Mouse (Mus musculus): Measurements from ENCODE around the gene Lpcat4. TPM values are rescaled to one million over a fixed set of nuclear protein-coding genes. Genes with fewer than 3 reads are reported as not detected.

Gene Lpcat4
- total and polyA plus RNA-seq, 2 experiments from 2014 or later: 3.6 to 10.0 TPM

DNA sequence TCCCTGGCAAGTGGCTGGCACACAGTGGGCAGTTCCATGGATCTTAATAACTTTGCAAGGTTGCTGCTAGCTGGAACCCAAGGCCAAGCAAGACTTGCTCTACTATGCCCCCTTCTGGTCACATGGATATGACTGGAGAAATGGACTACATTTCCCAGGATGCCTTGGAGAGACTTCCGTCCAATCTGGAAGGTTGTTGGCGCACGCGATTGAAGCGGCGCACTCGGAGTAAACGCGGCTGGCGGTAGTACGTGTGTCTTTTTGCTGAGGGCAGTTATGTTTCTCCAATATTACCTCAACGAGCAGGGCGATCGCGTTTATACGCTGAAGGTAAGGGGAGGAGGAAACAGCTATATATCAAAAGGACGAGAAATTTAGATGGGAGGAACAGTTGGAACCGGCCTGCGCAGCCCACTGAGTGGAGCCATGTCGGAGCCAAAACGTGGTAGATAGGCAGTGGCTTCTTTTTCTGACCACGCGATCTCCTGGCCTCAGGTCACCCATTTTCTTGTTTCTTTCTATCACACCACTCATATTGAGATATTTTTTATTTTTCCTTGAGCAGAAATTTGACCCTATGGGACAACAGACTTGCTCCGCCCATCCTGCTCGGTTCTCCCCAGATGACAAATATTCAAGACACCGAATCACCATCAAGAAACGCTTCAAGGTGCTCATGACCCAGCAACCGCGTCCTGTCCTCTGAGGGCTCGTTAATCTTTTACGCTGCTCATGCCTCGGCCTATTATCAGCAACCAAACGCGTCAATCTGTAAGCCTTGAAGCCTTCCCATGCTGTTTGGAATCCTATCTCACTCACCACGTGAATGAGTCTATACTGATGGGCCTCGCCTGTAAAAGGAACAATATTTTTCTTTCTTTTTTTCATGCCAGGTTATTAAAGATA, 22.7 kb downstream of the Lpcat4 start, which contains the start of gene Nop10:
Gene Nop10, plus strand, starts transcription at position 179 of the 906 bp plus-strand sequence.
- ATAC-seq (ENCODE audit: insufficient read depth, low read depth): peak; percentile 27; the same call in 1 of the 2 replicates

GRCm38 (mm10) chr2:112262779-112263295, 23.6 kb downstream of the Lpcat4 start:
- Histone ChIP-seq H3K27ac (ENCODE audit: low read depth) (no peak overlapping the region), H3K9me3 (replicated peaks; ENCODE audit: control insufficient read depth, low read length) (no peaks in the 10 kb centered on the region), H3K27me3 (ENCODE audit: control insufficient read depth, insufficient read depth, low read length) (no peaks in the 10 kb centered on the region), H3K36me3 (replicated peaks; ENCODE audit: control insufficient read depth, insufficient read depth, low read length) (no peaks in the 10 kb centered on the region), H3K4me3 (ENCODE audit: low read depth, low read length) (peak overlapping the region; percentile 66), H3K4me2 (ENCODE audit: low read depth, low read length) (peak overlapping the region; percentile 78), H3K9ac (replicated peaks; ENCODE audit: low read depth, low read length) (peak overlapping the region; percentile 48; the same call in 1 of the 2 replicates), H3K4me1 (ENCODE audit: control insufficient read depth, insufficient read depth) (peaks cover 5% of the 10 kb centered on the region; the same call in 1 of the 2 replicates)
- DNase-seq (ENCODE audit: low spot score) (peak; percentile 45), ATAC-seq (ENCODE audit: insufficient read depth, low read depth) (no peak)
- 27% methylated on average over 4 of the region's 4 CpGs for WGBS
- no peak for TF ChIP-seq EP300 (IDR thresholded peaks at IDR 0.05; ENCODE audit: low read depth)
- TF ChIP-seq CTCF (IDR thresholded peaks at IDR 0.05; ENCODE audit: low read depth): peak; percentile 40

More for the DNA sequence above, 22.7 kb downstream of the Lpcat4 start, which contains the start of gene Nop10:
- Histone ChIP-seq H3K27me3 (ENCODE audit: control insufficient read depth, insufficient read depth, low read length) (no peaks in the 10 kb centered on the region), H3K4me2 (ENCODE audit: low read depth, low read length) (peak within 1 kb of the TSS; percentile 78), H3K9me3 (replicated peaks; ENCODE audit: control insufficient read depth, low read length) (no peaks in the 10 kb centered on the region), H3K4me3 (ENCODE audit: low read depth, low read length) (peak within 1 kb of the TSS; percentile 66), H3K27ac (ENCODE audit: low read depth) (peak within 1 kb of the TSS; percentile 74), H3K36me3 (replicated peaks; ENCODE audit: control insufficient read depth, insufficient read depth, low read length) (no peaks in the 10 kb centered on the region), H3K9ac (replicated peaks; ENCODE audit: low read depth, low read length) (peak within 1 kb of the TSS; percentile 48; the same call in 1 of the 2 replicates), H3K4me1 (ENCODE audit: control insufficient read depth, insufficient read depth) (peaks cover 5% of the 10 kb centered on the region; the same call in 1 of the 2 replicates)
- peak; percentile 83 for DNase-seq (ENCODE audit: low spot score)
- no peak; the same call in 1 of the 2 replicates for TF ChIP-seq EP300 (IDR thresholded peaks at IDR 0.05; ENCODE audit: low read depth)
- peak; percentile 84 for TF ChIP-seq CTCF (IDR thresholded peaks at IDR 0.05; ENCODE audit: low read depth)
- WGBS: under 1% methylated on average over 36 of the region's 36 CpGs

GRCm38 (mm10) chr2:112264364-112264763, 25.1 kb downstream of the Lpcat4 start:
- Histone ChIP-seq H3K4me1 (ENCODE audit: control insufficient read depth, insufficient read depth) (peaks cover 12% of the 10 kb centered on the region), H3K27ac (ENCODE audit: low read depth) (no peak overlapping the region), H3K4me3 (ENCODE audit: low read depth, low read length) (no peak overlapping the region), H3K36me3 (replicated peaks; ENCODE audit: control insufficient read depth, insufficient read depth, low read length) (no peaks in the 10 kb centered on the region), H3K9me3 (replicated peaks; ENCODE audit: control insufficient read depth, low read length) (no peaks in the 10 kb centered on the region), H3K4me2 (ENCODE audit: low read depth, low read length) (no peak overlapping the region), H3K27me3 (ENCODE audit: control insufficient read depth, insufficient read depth, low read length) (no peaks in the 10 kb centered on the region), H3K9ac (replicated peaks; ENCODE audit: low read depth, low read length) (no peak overlapping the region)
- WGBS: 68% methylated on average over 4 of the region's 4 CpGs
- no peak for ATAC-seq (ENCODE audit: insufficient read depth, low read depth)
- TF ChIP-seq EP300 (IDR thresholded peaks at IDR 0.05; ENCODE audit: low read depth) (no peak), CTCF (IDR thresholded peaks at IDR 0.05; ENCODE audit: low read depth) (no peak)
- DNase-seq (ENCODE audit: low spot score): no peak

DNA sequence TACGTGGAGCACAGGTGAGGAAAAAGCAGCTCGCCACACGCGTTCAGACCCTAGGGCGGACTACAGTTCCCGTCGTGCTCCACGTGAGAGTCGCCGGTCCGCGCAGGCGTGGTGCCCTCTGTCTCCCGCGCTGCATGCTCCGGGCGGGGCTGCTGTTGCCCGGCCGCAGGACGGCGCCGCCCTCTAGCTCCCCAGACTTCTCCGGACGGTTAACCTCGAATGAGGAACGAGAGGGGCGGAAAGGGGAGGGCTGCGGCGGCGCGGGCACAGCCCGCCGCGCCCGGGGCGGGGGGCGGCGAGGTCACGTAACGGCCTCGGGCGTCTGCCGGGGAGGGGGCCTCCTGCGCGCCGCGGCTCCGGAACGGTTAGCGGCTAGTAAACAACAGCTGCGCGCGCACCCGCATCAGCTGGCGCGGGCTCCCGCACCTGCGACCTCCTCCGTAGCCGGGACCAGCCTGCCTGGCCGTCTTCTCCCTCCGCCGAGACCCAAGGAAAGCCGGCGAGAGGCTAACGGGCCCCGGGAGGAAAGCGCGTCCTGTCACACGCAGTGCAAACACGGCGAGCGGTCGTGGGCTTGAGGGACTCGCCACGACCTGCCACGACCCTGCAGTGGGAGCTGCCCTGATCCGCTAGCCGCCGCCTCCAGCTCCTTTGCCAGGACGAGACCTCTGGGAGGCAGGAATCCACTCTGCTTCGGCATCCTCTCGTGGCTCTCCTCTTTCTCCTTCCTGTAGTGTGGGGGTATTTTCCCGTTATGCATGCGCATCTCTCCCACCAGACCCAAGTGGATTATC, 26.4 kb downstream of the Lpcat4 start, which contains the start of gene Slc12a6:
Gene Slc12a6, plus strand, starts transcription at position 378 of the 794 bp plus-strand sequence.
- ATAC-seq (ENCODE audit: insufficient read depth, low read depth): peak; percentile 92
- Histone ChIP-seq H3K36me3 (replicated peaks; ENCODE audit: control insufficient read depth, insufficient read depth, low read length) (no peaks in the 10 kb centered on the region), H3K4me1 (ENCODE audit: control insufficient read depth, insufficient read depth) (peaks cover 17% of the 10 kb centered on the region), H3K9me3 (replicated peaks; ENCODE audit: control insufficient read depth, low read length) (no peaks in the 10 kb centered on the region), H3K9ac (replicated peaks; ENCODE audit: low read depth, low read length) (peak within 1 kb of the TSS; percentile 86), H3K4me2 (ENCODE audit: low read depth, low read length) (peak within 1 kb of the TSS; percentile 95), H3K4me3 (ENCODE audit: low read depth, low read length) (peak within 1 kb of the TSS; percentile 88), H3K27me3 (ENCODE audit: control insufficient read depth, insufficient read depth, low read length) (no peaks in the 10 kb centered on the region), H3K27ac (ENCODE audit: low read depth) (peak within 1 kb of the TSS; percentile 96)
- DNase-seq (ENCODE audit: low spot score): peak; percentile 95
- TF ChIP-seq EP300 (IDR thresholded peaks at IDR 0.05; ENCODE audit: low read depth): no peak
- peak; percentile 30; the same call in 1 of the 2 replicates for TF ChIP-seq CTCF (IDR thresholded peaks at IDR 0.05; ENCODE audit: low read depth)
- WGBS: under 1% methylated on average over 79 of the region's 85 CpGs

DNA sequence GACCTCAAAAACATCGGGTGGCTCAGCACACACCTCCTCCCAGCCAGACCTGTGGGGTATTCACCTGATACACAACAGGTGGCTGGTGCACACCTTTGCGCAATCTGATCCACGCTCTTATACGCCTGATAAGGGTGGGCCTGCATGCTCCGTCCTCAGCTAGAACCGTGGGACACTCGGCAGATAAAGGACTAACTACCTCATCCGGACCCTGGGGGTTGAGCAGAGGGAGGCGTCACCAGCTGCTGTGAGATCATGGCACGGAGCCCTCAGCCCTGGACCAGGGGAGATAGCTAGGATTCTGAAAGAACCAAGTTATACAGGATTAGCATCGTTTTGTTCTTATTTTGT, 26.9 kb downstream of the Lpcat4 start, which contains the start of gene Gm21985:
Gene Gm21985, plus strand, starts transcription at position 73 of the 351 bp plus-strand sequence.
- H3K36me3 ChIP-seq (replicated peaks; ENCODE audit: control insufficient read depth, insufficient read depth, low read length): no peaks in the 10 kb centered on the region
- peak within 1 kb of the TSS; percentile 86 for H3K9ac ChIP-seq (replicated peaks; ENCODE audit: low read depth, low read length)
- H3K4me3 ChIP-seq (ENCODE audit: low read depth, low read length): peak within 1 kb of the TSS; percentile 88
- H3K27ac ChIP-seq (ENCODE audit: low read depth): peak within 1 kb of the TSS; percentile 96
- ATAC-seq (ENCODE audit: insufficient read depth, low read depth) (peak; percentile 38), DNase-seq (ENCODE audit: low spot score) (peak; percentile 77)
- H3K4me2 ChIP-seq (ENCODE audit: low read depth, low read length): peak within 1 kb of the TSS; percentile 95
- H3K4me1 ChIP-seq (ENCODE audit: control insufficient read depth, insufficient read depth): peaks cover 18% of the 10 kb centered on the region
- H3K9me3 ChIP-seq (replicated peaks; ENCODE audit: control insufficient read depth, low read length): no peaks in the 10 kb centered on the region
- H3K27me3 ChIP-seq (ENCODE audit: control insufficient read depth, insufficient read depth, low read length): no peaks in the 10 kb centered on the region
- TF ChIP-seq CTCF (IDR thresholded peaks at IDR 0.05; ENCODE audit: low read depth) (no peak), EP300 (IDR thresholded peaks at IDR 0.05; ENCODE audit: low read depth) (no peak)
- under 1% methylated on average over 11 of the region's 11 CpGs for WGBS

Data from heart, postnatal 0 days (tissue).